Mouse (Mus musculus) liver, adult 2 months (tissue): ENCODE measurements at regions not wholly inside any gene's neighbourhood (a gene's known extent, or its start where the extent isn't known, plus 50 kb on each side); places are given as distances from the start of the nearest gene placed in this dataset.

Source experiments
- CTCF ChIP-seq: fragments of 200-500 bp; IDR thresholded peaks from 2 replicates; pipeline ENCODE4 v1.5.1; 2011; ENCODE audit warnings: low read depth, low read length, control low read depth
- POLR2A ChIP-seq: fragments of 200-500 bp; IDR thresholded peaks from 2 replicates; pipeline ENCODE4 v1.6.1; 2011; ENCODE audit warnings: low read length, control low read depth; ENCODE audit not compliant: insufficient read depth; ENCODE audit errors: extremely low read depth

DNA sequence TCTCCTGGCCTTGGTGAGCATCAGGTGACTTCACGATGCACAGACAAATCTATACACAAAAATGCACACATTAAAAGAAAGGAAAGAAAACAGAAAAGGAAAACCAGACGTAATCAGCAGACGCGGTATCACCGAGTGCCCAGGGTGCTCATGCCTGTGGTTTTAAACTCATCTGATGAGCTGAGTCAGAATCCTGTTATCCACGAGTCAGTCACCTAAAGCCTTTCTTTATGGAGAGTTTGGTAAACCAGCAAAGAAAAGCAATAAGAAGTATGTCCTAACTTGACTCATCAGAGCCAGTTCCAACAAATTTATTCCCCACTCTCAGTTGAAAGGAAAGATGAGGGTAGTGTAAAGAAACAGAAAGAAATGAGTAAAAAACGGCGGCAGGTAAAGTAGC, 391.5 kb downstream of the Cd83 start:
- TF ChIP-seq CTCF (no peak), POLR2A (no peak)
